Mouse (Mus musculus): ENCODE measurements around the gene Kcnj2. TPM values are rescaled to one million over a fixed set of nuclear protein-coding genes. Genes with fewer than 3 reads are reported as not detected.

Gene Kcnj2
- total RNA-seq (2023), result 0.24 TPM

DNA sequence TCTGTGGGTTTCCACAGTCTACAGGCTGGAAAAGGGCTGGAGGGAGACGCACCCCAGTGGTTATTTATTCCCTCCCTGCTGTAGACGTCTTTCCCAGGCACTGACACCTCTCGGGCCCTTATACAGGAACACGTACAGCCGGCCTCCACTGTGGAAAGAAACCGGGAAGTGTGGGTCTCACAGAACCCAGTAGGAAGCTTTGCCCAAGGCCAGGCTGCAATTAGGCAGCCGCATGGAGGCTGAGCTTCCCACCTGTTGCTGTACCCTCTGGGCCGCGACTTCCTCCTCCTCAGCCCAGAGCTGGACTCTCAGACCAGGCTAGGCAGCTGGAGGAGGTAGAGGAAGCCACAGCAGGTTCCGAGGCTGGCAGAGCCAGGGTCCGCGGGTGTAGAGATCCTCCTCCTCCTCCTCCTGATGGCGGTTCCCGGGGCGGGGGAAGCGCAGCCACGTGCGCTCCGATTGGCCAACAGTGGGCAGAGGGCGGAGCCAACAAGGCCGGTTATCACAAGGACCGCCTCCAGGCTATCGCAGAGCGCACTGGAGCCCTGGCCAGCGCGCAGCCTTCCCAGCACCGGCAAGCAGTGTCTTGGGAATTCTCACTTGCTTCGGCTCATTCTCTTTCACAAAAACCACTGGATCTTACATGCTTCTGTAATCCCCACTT is at the start of gene Kcnj2:
Gene Kcnj2 (plus strand): TSS at position 530 of the 664 bp plus-strand sequence.

Other genes with a start within 250 kb of the Kcnj2 start
- gene Kcnj16, start 98.1 kb upstream of the Kcnj2 start, total RNA-seq (2023), result 17.8 TPM